Mouse (Mus musculus) liver (tissue): ENCODE data around the gene Vps39.

Source experiments
- DNase-seq: peaks from one replicate; pipeline ENCODE4 v3.0.0-alpha.2; 2020; ENCODE audit warnings: mixed read lengths

Gene Vps39

GRCm38 (mm10) chr2:120296160-120296559, 56.8 kb downstream of the Vps39 start:
- DNase-seq = no peak

DNA sequence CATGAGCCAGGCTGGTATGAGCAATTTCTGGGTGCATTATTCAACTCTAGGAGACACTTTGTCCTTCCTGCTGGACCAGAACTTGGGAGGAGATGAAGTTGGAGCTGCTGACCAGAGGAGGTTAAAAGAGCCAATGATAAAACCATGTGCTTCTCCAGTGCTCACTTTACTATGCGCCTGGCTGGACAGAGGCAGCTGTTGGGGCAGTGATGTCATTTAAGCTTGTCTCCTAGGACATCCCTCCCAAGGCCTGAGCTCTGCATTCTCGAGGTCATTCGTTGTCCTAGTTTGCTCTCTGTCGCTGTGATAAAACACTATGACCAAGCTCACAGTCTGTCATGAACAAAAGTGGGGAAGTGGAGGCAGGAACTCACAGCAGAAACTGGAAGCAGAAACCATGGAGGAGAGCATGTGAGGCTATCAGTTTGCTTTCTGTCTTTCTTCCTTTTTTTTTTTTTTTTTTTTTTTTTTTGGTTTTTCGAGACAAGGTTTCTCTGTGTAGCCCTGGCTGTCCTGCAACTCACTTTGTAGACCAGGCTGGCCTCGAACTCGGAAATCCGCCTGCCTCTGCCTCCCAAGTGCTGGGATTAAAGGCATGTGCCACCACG, 61.4 kb downstream of the Vps39 start:
- no peak for DNase-seq

- no peak for DNase-seq
Observed at GRCm38 (mm10) chr2:120288995-120289394, 63.9 kb downstream of the Vps39 start, which contains the start of gene Pla2g4d. Gene Pla2g4d, minus strand, starts transcription at chr2:120289197.

- no peak for DNase-seq
Observed at GRCm38 (mm10) chr2:120288401-120288800, 64.5 kb downstream of the Vps39 start.

- no peak for DNase-seq
Observed at GRCm38 (mm10) chr2:120285639-120286038, 67.3 kb downstream of the Vps39 start.

GRCm38 (mm10) chr2:120284705-120285104, 68.2 kb downstream of the Vps39 start:
- no peak for DNase-seq

GRCm38 (mm10) chr2:120284094-120284493, 68.8 kb downstream of the Vps39 start:
- DNase-seq = no peak

DNA sequence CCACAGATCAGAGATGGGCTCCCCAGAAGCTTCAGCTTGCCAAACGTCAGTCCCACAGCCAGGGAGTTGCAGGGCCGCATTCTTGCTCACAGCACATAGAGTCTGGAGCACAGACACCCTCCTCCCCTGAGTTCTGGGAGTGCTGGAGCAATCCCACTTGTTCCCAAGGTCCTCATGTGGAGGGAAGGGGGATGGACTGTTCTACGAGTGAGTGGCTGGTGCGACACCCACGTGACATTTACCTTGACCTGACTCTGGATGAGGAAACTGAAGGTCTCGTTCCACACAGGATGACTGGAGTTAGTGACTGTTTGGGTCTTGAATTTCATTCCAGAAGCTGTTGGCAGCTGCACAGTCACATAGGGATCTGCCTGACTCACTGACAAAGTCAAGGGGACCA, 69.4 kb downstream of the Vps39 start:
- DNase-seq = no peak

DNA sequence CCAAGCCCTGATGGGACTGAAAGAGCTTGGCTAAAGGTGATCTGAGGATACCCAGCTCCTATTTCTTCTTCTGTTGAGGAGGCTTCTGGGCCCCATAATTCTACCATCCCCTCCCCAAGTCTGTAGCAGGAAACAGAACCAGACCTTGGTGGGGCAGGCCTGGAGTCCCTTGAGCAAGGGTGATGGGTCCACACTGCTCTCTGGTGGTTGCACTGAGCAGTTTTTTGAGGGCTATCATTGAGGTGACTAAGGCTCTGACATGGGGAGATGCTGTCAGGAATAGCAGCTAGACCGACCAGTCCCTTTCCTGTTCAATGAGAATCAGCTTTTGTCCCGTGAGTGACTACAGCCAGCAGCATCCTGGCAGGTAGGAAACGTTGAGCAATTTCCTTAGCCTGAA, 71.7 kb downstream of the Vps39 start:
- DNase-seq = no peak

- peak; percentile 55 for DNase-seq
Observed at GRCm38 (mm10) chr2:120279961-120280360, 73.0 kb downstream of the Vps39 start.

DNA sequence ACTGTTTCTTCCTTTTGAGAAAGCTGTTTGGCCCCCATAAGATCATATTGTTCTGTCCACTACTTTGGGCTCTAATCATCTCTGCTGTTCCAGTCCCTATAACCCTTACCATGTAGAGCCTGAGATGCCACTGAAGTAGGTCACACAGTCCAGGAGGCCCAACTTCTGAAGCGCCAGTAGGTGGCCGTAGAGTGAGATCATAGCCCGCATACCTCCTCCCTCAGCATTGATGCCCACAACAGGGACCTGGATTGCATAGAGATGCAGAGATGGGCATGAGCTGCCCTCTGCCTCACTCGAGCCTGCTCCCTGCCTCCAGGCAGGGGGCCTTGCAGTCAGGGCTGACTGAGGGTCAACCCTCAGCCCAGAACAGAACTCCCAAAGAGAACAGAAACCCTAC, 76.0 kb downstream of the Vps39 start:
- DNase-seq = no peak

- peak; percentile 24 for DNase-seq
Observed at GRCm38 (mm10) chr2:120268635-120269034, 84.3 kb downstream of the Vps39 start.
